Mouse (Mus musculus): ENCODE measurements around the gene Odf3l1. TPM values are rescaled to one million over a fixed set of nuclear protein-coding genes. Genes with fewer than 3 reads are reported as not detected.

Gene Odf3l1
- total RNA-seq, 2 experiments from 2014 or later, result not detected

Other genes starting within 250 kb of the Odf3l1 start
- 1 to 10 TPM; 1.4 TPM for gene Lingo1, start 68.2 kb downstream of the Odf3l1 start, total RNA-seq (2021)
- gene Cspg4, start 354 bp upstream of the Odf3l1 start, total RNA-seq (2021), result 10 to 100 TPM; 26.1 to 28.4 TPM
- 10 to 100 TPM in 1 of 2 experiments, 1 to 10 TPM in 1; 9.9 to 11.7 TPM for gene Snx33, start 63.7 kb upstream of the Odf3l1 start, total RNA-seq (2021)
- 10 to 100 TPM; 45.6 to 46.6 TPM for gene Imp3, start 72.8 kb upstream of the Odf3l1 start, total RNA-seq (2021)
- gene Snupn, start 86.2 kb upstream of the Odf3l1 start, total RNA-seq (2021), result 1 to 10 TPM; 8.9 to 9.9 TPM
- gene Ptpn9, start 130.2 kb upstream of the Odf3l1 start, total RNA-seq (2021), result 10 to 100 TPM; 13.5 to 16.3 TPM
- 10 to 100 TPM; 37.7 to 40.7 TPM for gene Sin3a, start 207.4 kb upstream of the Odf3l1 start, total RNA-seq (2021)